Mouse (Mus musculus) ovary, postnatal 10 days (tissue): ENCODE data around the gene Mcm5.
A peak's percentile ranks its signal among the peaks of the same experiment; 100 is the strongest.

Experiments
- DNase-seq: peaks from one replicate; pipeline ENCODE4 v3.0.0; 2022; ENCODE audit warnings: low spot score

Gene Mcm5

GRCm38 (mm10) chr8:75109236-75109967 lies at the start of gene Mcm5:
Gene Mcm5, plus strand, starts transcription at chr8:75109569.
- DNase-seq, result peak; percentile 99

GRCm38 (mm10) chr8:75060022-75060421 lies 49.3 kb upstream of the Mcm5 start:
- DNase-seq, result no peak

- DNase-seq, result no peak
Measured at GRCm38 (mm10) chr8:75060815-75061214, 48.6 kb upstream of the Mcm5 start.

- DNase-seq, result no peak
Measured at GRCm38 (mm10) chr8:75063290-75063689, 46.1 kb upstream of the Mcm5 start.

- DNase-seq, result no peak
Measured at GRCm38 (mm10) chr8:75064790-75065189, 44.6 kb upstream of the Mcm5 start.

GRCm38 (mm10) chr8:75067287-75067686 lies 42.1 kb upstream of the Mcm5 start:
- DNase-seq, result no peak

GRCm38 (mm10) chr8:75070297-75070696 lies 39.1 kb upstream of the Mcm5 start:
- no peak for DNase-seq

- peak; percentile 42 for DNase-seq
Measured at GRCm38 (mm10) chr8:75071627-75072346, 37.6 kb upstream of the Mcm5 start.

- no peak for DNase-seq
Measured at GRCm38 (mm10) chr8:75074876-75075275, 34.5 kb upstream of the Mcm5 start.

- no peak for DNase-seq
Measured at GRCm38 (mm10) chr8:75078215-75078614, 31.2 kb upstream of the Mcm5 start.

GRCm38 (mm10) chr8:75078851-75079250 lies 30.5 kb upstream of the Mcm5 start:
- no peak for DNase-seq

- no peak for DNase-seq
Measured at GRCm38 (mm10) chr8:75081364-75082040, 27.9 kb upstream of the Mcm5 start.

- DNase-seq, result no peak
Measured at GRCm38 (mm10) chr8:75082181-75082805, 27.1 kb upstream of the Mcm5 start.

- DNase-seq, result peak; percentile 70
Measured at GRCm38 (mm10) chr8:75083846-75084245, 25.5 kb upstream of the Mcm5 start.

GRCm38 (mm10) chr8:75084382-75085064 lies 24.8 kb upstream of the Mcm5 start:
- DNase-seq, result no peak

- DNase-seq, result no peak
Measured at GRCm38 (mm10) chr8:75086002-75086401, 23.4 kb upstream of the Mcm5 start.

GRCm38 (mm10) chr8:75087127-75087526 lies 22.2 kb upstream of the Mcm5 start:
- no peak for DNase-seq

GRCm38 (mm10) chr8:75088989-75089881 lies 20.1 kb upstream of the Mcm5 start:
- peak; percentile 34 for DNase-seq

- no peak for DNase-seq
Measured at GRCm38 (mm10) chr8:75090781-75091365, 18.5 kb upstream of the Mcm5 start.

GRCm38 (mm10) chr8:75093399-75094156 lies 15.8 kb upstream of the Mcm5 start, which contains the start of gene Hmox1:
Gene Hmox1, plus strand, starts transcription at chr8:75093621.
- DNase-seq, result peak; percentile 83
